ENCODE assay signal across 9 mouse cellular contexts in genomic region chr12:55489986-55490721, GRCm38 (mm10). TPM values are rescaled to one million over a fixed set of nuclear protein-coding genes. Genes with fewer than 3 reads are reported as not detected.
DNase-seq lines count a peak whose midpoint lies in the region; ATAC-seq and TF ChIP-seq lines count a peak whose summit lies in the region.
"Had no signal": no experiment of that assay in that cellular context is flagged by ENCODE, and none has a peak within 500 bp of the region (broad histone marks: within the 10 kb centered on the region; RNA-seq: fewer than 3 reads in every experiment).

No protein-coding gene starts in this region.

- peaks cover 57% of the 10 kb centered on the region for H3K36me3 ChIP-seq in limb, embryonic 12.5 days
- peaks cover 50% of the 10 kb centered on the region for H3K36me3 ChIP-seq in limb, embryonic 10.5 days
- peaks cover 20% of the 10 kb centered on the region for H3K36me3 ChIP-seq in midbrain, postnatal 0 days (ENCODE audit: insufficient read depth, low read length)

- H3K27ac ChIP-seq in limb, embryonic 12.5 days, result 0 out of 2 replicates have a peak overlapping the region, but pooled peaks have one; percentile 47
- no peak overlapping the region for H3K27ac ChIP-seq in limb, embryonic 10.5 days
- no peak overlapping the region for H3K27ac ChIP-seq in embryonic fibroblast, embryonic 13.5 days (ENCODE audit: insufficient read depth, low read length)
- no peak overlapping the region for H3K27ac ChIP-seq in midbrain, postnatal 0 days (ENCODE audit: low read depth, low read length)

- no peaks in the 10 kb centered on the region for H3K9me3 ChIP-seq in limb, embryonic 12.5 days
- H3K9me3 ChIP-seq in limb, embryonic 10.5 days (replicated peaks), result no peaks in the 10 kb centered on the region
- H3K9me3 ChIP-seq in midbrain, postnatal 0 days (ENCODE audit: low read length), result no peaks in the 10 kb centered on the region
- H3K9me3 ChIP-seq: midbrain, embryonic 12.5 days had no signal

- H3K27me3 ChIP-seq in limb, embryonic 12.5 days, result no peaks in the 10 kb centered on the region
- H3K27me3 ChIP-seq in limb, embryonic 10.5 days (ENCODE audit: low read depth, poor library complexity, severe bottlenecking), result no peaks in the 10 kb centered on the region
- H3K27me3 ChIP-seq in midbrain, postnatal 0 days (ENCODE audit: insufficient read depth, low read length), result no peaks in the 10 kb centered on the region
- H3K27me3 ChIP-seq: midbrain, embryonic 12.5 days had no signal

- ATAC-seq in limb, embryonic 12.5 days (ENCODE audit: insufficient number of reproducible peaks, insufficient read depth, low FRiP score, low TSS enrichment, low read depth), result no peak
- ATAC-seq in midbrain, postnatal 0 days (ENCODE audit: low FRiP score), result no peak

- 0 out of 2 replicates have a peak, but pooled peaks have one; percentile 2 for TF ChIP-seq POLR2A in embryonic fibroblast, embryonic 13.5 days (IDR thresholded peaks at IDR 0.05; ENCODE audit: low read depth, low read length)

- peak overlapping the region; percentile 85 for H3K4me2 ChIP-seq in limb, embryonic 12.5 days
- H3K4me2 ChIP-seq in midbrain, postnatal 0 days (ENCODE audit: low read depth, low read length, poor library complexity, severe bottlenecking), result peak overlapping the region; percentile 76; the same call in 1 of the 2 replicates

- WGBS in limb, embryonic 12.5 days, result 78% methylated on average over 14 of the region's 14 CpGs
- WGBS in limb, embryonic 10.5 days, result 89% methylated on average over 14 of the region's 14 CpGs
- WGBS in midbrain, postnatal 0 days, result 83% methylated on average over 14 of the region's 14 CpGs

- H3K9ac ChIP-seq in limb, embryonic 12.5 days (replicated peaks), result 0 out of 2 replicates have a peak overlapping the region, but pooled peaks have one; percentile 0
- no peak overlapping the region for H3K9ac ChIP-seq in midbrain, postnatal 0 days (replicated peaks; ENCODE audit: low read length, poor library complexity, severe bottlenecking)

- H3K4me1 ChIP-seq in limb, embryonic 12.5 days (replicated peaks), result peaks cover 35% of the 10 kb centered on the region
- peaks cover 27% of the 10 kb centered on the region for H3K4me1 ChIP-seq in limb, embryonic 10.5 days
- peaks cover 15% of the 10 kb centered on the region for H3K4me1 ChIP-seq in embryonic fibroblast, embryonic 13.5 days (ENCODE audit: control insufficient read depth, insufficient read depth, low read length)
- peaks cover 4% of the 10 kb centered on the region; the same call in 1 of the 2 replicates for H3K4me1 ChIP-seq in midbrain, postnatal 0 days (ENCODE audit: insufficient read depth, low read length)

- H3K4me3 ChIP-seq in limb, embryonic 12.5 days (replicated peaks), result peak overlapping the region; percentile 9; the same call in 1 of the 2 replicates
- no peak overlapping the region for H3K4me3 ChIP-seq in limb, embryonic 10.5 days
- peak overlapping the region; percentile 21 for H3K4me3 ChIP-seq in embryonic fibroblast, embryonic 13.5 days (ENCODE audit: insufficient read depth, low read length)
- peak overlapping the region; percentile 95; the same call in 1 of the 2 replicates for H3K4me3 ChIP-seq in midbrain, postnatal 0 days (ENCODE audit: low read depth, low read length)

- peak; percentile 41 for DNase-seq in cerebellum, adult 9-11 months
- DNase-seq in cerebellum, postnatal 36 days, result no peak
- DNase-seq in limb, embryonic 10.5 days (ENCODE audit: low spot score), result no peak
- no peak for DNase-seq in midbrain, postnatal 0 days (ENCODE audit: low spot score)
- no peak for DNase-seq in MN1 (ENCODE audit: low spot score)
- no peak for DNase-seq in layer of hippocampus, postnatal 10 days (ENCODE audit: low spot score in 2 of 2)

- no peak for TF ChIP-seq CTCF in embryonic fibroblast, embryonic 13.5 days (IDR thresholded peaks at IDR 0.05; ENCODE audit: borderline replicate concordance, insufficient read depth, low read length)
- no peak for TF ChIP-seq CTCF in midbrain, postnatal 0 days (IDR thresholded peaks at IDR 0.05)

RNA-seq across cellular contexts. Expression of gene Nfkbia, which starts 2.3 kb away (rescaled TPM):
- polyA plus RNA-seq in limb, embryonic 12.5 days (2016; fragmentation: Nextera tagmentation; extraction: Ambion mirVana), result 85.7 and 94.9 TPM in 2 replicates
- 38.0 and 56.9 TPM in 2 replicates for polyA plus RNA-seq in limb, embryonic 10.5 days (2016; fragmentation: Nextera tagmentation; extraction: Ambion mirVana)
- 40.4 and 40.8 TPM in 2 replicates for polyA plus RNA-seq in embryonic fibroblast, embryonic 13.5 days (2011; ENCODE audit: insufficient read length, low read depth, missing spikeins)
- total RNA-seq in midbrain, postnatal 0 days (2014; rRNA removed), result 40.8 and 51.4 TPM in 2 replicates
- polyA plus RNA-seq in midbrain, postnatal 0 days (2015; fragmentation: Nextera tagmentation; extraction: Ambion mirVana), result 74.6 and 77.3 TPM in 2 replicates
- 10 to 100 TPM; 34.0 to 43.0 TPM for total RNA-seq in layer of hippocampus, postnatal 10 days (2021)
